Mouse (Mus musculus) heart, adult 2 months (tissue): Measurements from ENCODE around the gene AB124611.

Experiments used
- CTCF ChIP-seq: fragments of 200-600 bp; IDR thresholded peaks from 2 replicates; pipeline ENCODE4 v1.8.1; 2022; ENCODE audit warnings: antibody characterized with exemption, mild to moderate bottlenecking, moderate library complexity
- EP300 ChIP-seq: fragments of 200-500 bp; IDR thresholded peaks from 2 replicates; pipeline ENCODE4 v1.6.1; 2011; ENCODE audit warnings: low read depth, low read length, control low read depth; ENCODE audit not compliant: insufficient read depth
- POLR2A ChIP-seq: fragments of 200-500 bp; IDR thresholded peaks from 2 replicates; pipeline ENCODE4 v1.6.1; 2011; ENCODE audit warnings: mild to moderate bottlenecking, low read depth, low read length, control low read depth; ENCODE audit not compliant: insufficient read depth

GRCm38 (mm10) chr9:21555198-21555742 lies 29.3 kb downstream of the AB124611 start:
- TF ChIP-seq CTCF (no peak), POLR2A (no peak), EP300 (no peak)
